Mouse (Mus musculus) c-Kit-negative CD71-positive TER-119-positive erythroid progenitor cells, embryonic 14.5 days (primary cell): ENCODE data around the gene Prkcd.

ENCODE experiments used
- DNase-seq: peaks from one replicate; pipeline ENCODE4 v3.0.0-alpha.2; 2013; ENCODE audit warnings: low read depth, low spot score

Gene Prkcd

GRCm38 (mm10) chr14:30625856-30626726 is at the start of gene Prkcd:
Gene Prkcd, minus strand, starts transcription at chr14:30626210.
- DNase-seq: peak; percentile 21

- DNase-seq: no peak
These were observed 48.9 kb upstream of the Prkcd start for GRCm38 (mm10) chr14:30674947-30675346.

GRCm38 (mm10) chr14:30671986-30672312 is 45.9 kb upstream of the Prkcd start:
- DNase-seq: peak; percentile 52

- DNase-seq: no peak
These were observed 45.3 kb upstream of the Prkcd start for GRCm38 (mm10) chr14:30671095-30671985.

- DNase-seq: no peak
These were observed 44.2 kb upstream of the Prkcd start for GRCm38 (mm10) chr14:30670161-30670560.

- DNase-seq: no peak
These were observed 40.6 kb upstream of the Prkcd start for GRCm38 (mm10) chr14:30666604-30667003.

- DNase-seq: no peak
These were observed 40.1 kb upstream of the Prkcd start for GRCm38 (mm10) chr14:30666061-30666460.

- DNase-seq: no peak
These were observed 29.5 kb upstream of the Prkcd start for GRCm38 (mm10) chr14:30655531-30655930.

- DNase-seq: peak; percentile 13
These were observed 28.8 kb upstream of the Prkcd start for GRCm38 (mm10) chr14:30654691-30655228.

- peak; percentile 91 for DNase-seq
These were observed 28.1 kb upstream of the Prkcd start, which contains the start of gene Rft1 for GRCm38 (mm10) chr14:30653943-30654659. Gene Rft1, plus strand, starts transcription at chr14:30654360.

GRCm38 (mm10) chr14:30650969-30651368 is 25.0 kb upstream of the Prkcd start:
- DNase-seq: no peak

- no peak for DNase-seq
These were observed 23.7 kb upstream of the Prkcd start for GRCm38 (mm10) chr14:30649745-30650144.

GRCm38 (mm10) chr14:30648478-30648877 is 22.5 kb upstream of the Prkcd start:
- no peak for DNase-seq

GRCm38 (mm10) chr14:30646486-30646885 is 20.5 kb upstream of the Prkcd start:
- DNase-seq: no peak

GRCm38 (mm10) chr14:30645066-30645465 is 19.1 kb upstream of the Prkcd start:
- no peak for DNase-seq

- no peak for DNase-seq
These were observed 18.0 kb upstream of the Prkcd start for GRCm38 (mm10) chr14:30644026-30644425.

GRCm38 (mm10) chr14:30641748-30642147 is 15.7 kb upstream of the Prkcd start:
- no peak for DNase-seq

- DNase-seq: no peak
These were observed 12.7 kb upstream of the Prkcd start for GRCm38 (mm10) chr14:30638686-30639085.

GRCm38 (mm10) chr14:30638009-30638408 is 12.0 kb upstream of the Prkcd start:
- DNase-seq: no peak

- DNase-seq: no peak
These were observed 11.1 kb upstream of the Prkcd start for GRCm38 (mm10) chr14:30637087-30637486.

- DNase-seq: no peak
These were observed 10.5 kb upstream of the Prkcd start for GRCm38 (mm10) chr14:30636499-30636898.
